Mouse (Mus musculus): ENCODE measurements around the gene Hmcn1. TPM values are rescaled to one million over a fixed set of nuclear protein-coding genes. Genes with fewer than 3 reads are reported as not detected.

The Hmcn1 gene
- polyA plus RNA-seq, 1 experiment = 0.12 TPM

- Histone ChIP-seq H3K79me2 (ENCODE audit: control insufficient read depth, insufficient read depth) (no peaks in the 10 kb centered on the region), H3K36me3 (ENCODE audit: control insufficient read depth, insufficient read depth) (no peaks in the 10 kb centered on the region), H3K27me3 (ENCODE audit: control insufficient read depth, insufficient read depth, insufficient read length) (no peaks in the 10 kb centered on the region), H3K4me3 (no peak overlapping the region), H3K4me2 (ENCODE audit: low read depth) (no peak overlapping the region), H3ac (ENCODE audit: control insufficient read depth, insufficient read length) (no peak overlapping the region)
- TF ChIP-seq USF1 (IDR thresholded peaks at IDR 0.05; ENCODE audit: low read depth) (no peak), MYOD1 (IDR thresholded peaks at IDR 0.05; ENCODE audit: control insufficient read depth in 1 of 3, insufficient read length in 2 of 3, low read depth in 2 of 3) (no peak), TCF3 (IDR thresholded peaks at IDR 0.05; ENCODE audit: insufficient read length, low read depth) (no peak), POLR2A (IDR thresholded peaks at IDR 0.05; ENCODE audit: insufficient read length, low read depth) (no peak), TCF12 (IDR thresholded peaks at IDR 0.05; ENCODE audit: insufficient read depth, poor library complexity, severe bottlenecking) (no peak), CEBPB (IDR thresholded peaks at IDR 0.05; ENCODE audit: insufficient read depth, poor library complexity, severe bottlenecking) (no peak), MAX (IDR thresholded peaks at IDR 0.05; ENCODE audit: low read depth) (no peak), E2F4 (IDR thresholded peaks at IDR 0.05; ENCODE audit: insufficient read depth) (no peak)
Measured at GRCm38 (mm10) chr1:150920860-150921259, 72.4 kb downstream of the Hmcn1 start.

GRCm38 (mm10) chr1:150920276-150920675 lies 73.0 kb downstream of the Hmcn1 start:
- no peaks in the 10 kb centered on the region for H3K27me3 ChIP-seq (ENCODE audit: control insufficient read depth, insufficient read depth, insufficient read length)
- H3K36me3 ChIP-seq (ENCODE audit: control insufficient read depth, insufficient read depth) = no peaks in the 10 kb centered on the region
- no peak overlapping the region for H3K4me2 ChIP-seq (ENCODE audit: low read depth)
- no peak for TF ChIP-seq CEBPB (IDR thresholded peaks at IDR 0.05; ENCODE audit: insufficient read depth, poor library complexity, severe bottlenecking)
- no peak for TF ChIP-seq MAX (IDR thresholded peaks at IDR 0.05; ENCODE audit: low read depth)
- no peak for TF ChIP-seq USF1 (IDR thresholded peaks at IDR 0.05; ENCODE audit: low read depth)
- TF ChIP-seq POLR2A (IDR thresholded peaks at IDR 0.05; ENCODE audit: insufficient read length, low read depth) = no peak
- TF ChIP-seq POLR2AphosphoS2 (IDR thresholded peaks at IDR 0.05; ENCODE audit: insufficient read length, low read depth) = no peak
- TF ChIP-seq E2F4 (IDR thresholded peaks at IDR 0.05; ENCODE audit: insufficient read depth) = no peak
- no peak for TF ChIP-seq REST (IDR thresholded peaks at IDR 0.05; ENCODE audit: insufficient read depth, insufficient read length)
- no peak for TF ChIP-seq TCF12 (IDR thresholded peaks at IDR 0.05; ENCODE audit: insufficient read depth, poor library complexity, severe bottlenecking)
- H3K4me3 ChIP-seq = no peak overlapping the region
- H3K79me2 ChIP-seq (ENCODE audit: control insufficient read depth, insufficient read depth) = no peaks in the 10 kb centered on the region
- no peak overlapping the region for H3ac ChIP-seq (ENCODE audit: control insufficient read depth, insufficient read length)

GRCm38 (mm10) chr1:150914936-150915335 lies 78.3 kb downstream of the Hmcn1 start:
- H3ac ChIP-seq (ENCODE audit: control insufficient read depth, insufficient read length) = no peak overlapping the region
- H3K4me3 ChIP-seq = no peak overlapping the region
- no peak overlapping the region for H3K4me2 ChIP-seq (ENCODE audit: low read depth)
- TF ChIP-seq POLR2AphosphoS2 (IDR thresholded peaks at IDR 0.05; ENCODE audit: insufficient read length, low read depth) (no peak), MYOG (IDR thresholded peaks at IDR 0.05; ENCODE audit: control insufficient read depth in 1 of 3, insufficient read depth in 1 of 3, insufficient read length in 2 of 3, low read depth in 2 of 3) (no peak), MYOD1 (IDR thresholded peaks at IDR 0.05; ENCODE audit: control insufficient read depth in 1 of 3, insufficient read length in 2 of 3, low read depth in 2 of 3) (no peak), E2F4 (IDR thresholded peaks at IDR 0.05; ENCODE audit: insufficient read depth) (no peak), CEBPB (IDR thresholded peaks at IDR 0.05; ENCODE audit: insufficient read depth, poor library complexity, severe bottlenecking) (no peak), MAX (IDR thresholded peaks at IDR 0.05; ENCODE audit: low read depth) (no peak), USF1 (IDR thresholded peaks at IDR 0.05; ENCODE audit: low read depth) (no peak), SRF (IDR thresholded peaks at IDR 0.05; ENCODE audit: control insufficient read depth, insufficient read length, low read depth) (no peak), POLR2A (IDR thresholded peaks at IDR 0.05; ENCODE audit: insufficient read length, low read depth) (no peak), TCF12 (IDR thresholded peaks at IDR 0.05; ENCODE audit: insufficient read depth, poor library complexity, severe bottlenecking) (no peak), TCF3 (IDR thresholded peaks at IDR 0.05; ENCODE audit: insufficient read length, low read depth) (no peak), REST (IDR thresholded peaks at IDR 0.05; ENCODE audit: insufficient read depth, insufficient read length) (no peak)
- no peaks in the 10 kb centered on the region for H3K36me3 ChIP-seq (ENCODE audit: control insufficient read depth, insufficient read depth)
- no peaks in the 10 kb centered on the region for H3K79me2 ChIP-seq (ENCODE audit: control insufficient read depth, insufficient read depth)
- H3K27me3 ChIP-seq (ENCODE audit: control insufficient read depth, insufficient read depth, insufficient read length) = no peaks in the 10 kb centered on the region

GRCm38 (mm10) chr1:150913586-150914136 lies 79.6 kb downstream of the Hmcn1 start:
- Histone ChIP-seq H3K79me2 (ENCODE audit: control insufficient read depth, insufficient read depth) (no peaks in the 10 kb centered on the region), H3K4me2 (ENCODE audit: low read depth) (no peak overlapping the region), H3ac (ENCODE audit: control insufficient read depth, insufficient read length) (no peak overlapping the region), H3K36me3 (ENCODE audit: control insufficient read depth, insufficient read depth) (no peaks in the 10 kb centered on the region), H3K27me3 (ENCODE audit: control insufficient read depth, insufficient read depth, insufficient read length) (no peaks in the 10 kb centered on the region), H3K4me3 (no peak overlapping the region)
- TF ChIP-seq USF1 (IDR thresholded peaks at IDR 0.05; ENCODE audit: low read depth) = no peak
- TF ChIP-seq MAX (IDR thresholded peaks at IDR 0.05; ENCODE audit: low read depth) = no peak
- no peak for TF ChIP-seq REST (IDR thresholded peaks at IDR 0.05; ENCODE audit: insufficient read depth, insufficient read length)
- no peak for TF ChIP-seq POLR2A (IDR thresholded peaks at IDR 0.05; ENCODE audit: insufficient read length, low read depth)
- no peak for TF ChIP-seq TCF12 (IDR thresholded peaks at IDR 0.05; ENCODE audit: insufficient read depth, poor library complexity, severe bottlenecking)
- TF ChIP-seq POLR2AphosphoS2 (IDR thresholded peaks at IDR 0.05; ENCODE audit: insufficient read length, low read depth) = no peak
- TF ChIP-seq CEBPB (IDR thresholded peaks at IDR 0.05; ENCODE audit: insufficient read depth, poor library complexity, severe bottlenecking) = no peak
- no peak for TF ChIP-seq E2F4 (IDR thresholded peaks at IDR 0.05; ENCODE audit: insufficient read depth)
- no peak for TF ChIP-seq MYOG (IDR thresholded peaks at IDR 0.05; ENCODE audit: control insufficient read depth in 1 of 3, insufficient read depth in 1 of 3, insufficient read length in 2 of 3, low read depth in 2 of 3)

- Histone ChIP-seq H3ac (ENCODE audit: control insufficient read depth, insufficient read length) (no peak overlapping the region), H3K79me2 (ENCODE audit: control insufficient read depth, insufficient read depth) (no peaks in the 10 kb centered on the region), H3K36me3 (ENCODE audit: control insufficient read depth, insufficient read depth) (no peaks in the 10 kb centered on the region), H3K4me2 (ENCODE audit: low read depth) (no peak overlapping the region), H3K4me3 (no peak overlapping the region), H3K27me3 (ENCODE audit: control insufficient read depth, insufficient read depth, insufficient read length) (no peaks in the 10 kb centered on the region)
- no peak for TF ChIP-seq CEBPB (IDR thresholded peaks at IDR 0.05; ENCODE audit: insufficient read depth, poor library complexity, severe bottlenecking)
- TF ChIP-seq TCF3 (IDR thresholded peaks at IDR 0.05; ENCODE audit: insufficient read length, low read depth) = no peak
- TF ChIP-seq MAX (IDR thresholded peaks at IDR 0.05; ENCODE audit: low read depth) = no peak
- no peak for TF ChIP-seq POLR2AphosphoS2 (IDR thresholded peaks at IDR 0.05; ENCODE audit: insufficient read length, low read depth)
- TF ChIP-seq USF1 (IDR thresholded peaks at IDR 0.05; ENCODE audit: low read depth) = no peak
- TF ChIP-seq E2F4 (IDR thresholded peaks at IDR 0.05; ENCODE audit: insufficient read depth) = no peak
- TF ChIP-seq REST (IDR thresholded peaks at IDR 0.05; ENCODE audit: insufficient read depth, insufficient read length) = no peak
- no peak for TF ChIP-seq MYOD1 (IDR thresholded peaks at IDR 0.05; ENCODE audit: control insufficient read depth in 1 of 3, insufficient read length in 2 of 3, low read depth in 2 of 3)
- TF ChIP-seq POLR2A (IDR thresholded peaks at IDR 0.05; ENCODE audit: insufficient read length, low read depth) = no peak
Measured at GRCm38 (mm10) chr1:150909642-150910041, 83.6 kb downstream of the Hmcn1 start.

Data from myocyte (in vitro differentiated cells).